Mouse (Mus musculus): ENCODE results near the gene Mrpl53. TPM values are rescaled to one million over a fixed set of nuclear protein-coding genes. Genes with fewer than 3 reads are reported as not detected.

Gene Mrpl53
- polyA plus RNA-seq, 1 experiment from 2014 or later = 134 TPM

DNA sequence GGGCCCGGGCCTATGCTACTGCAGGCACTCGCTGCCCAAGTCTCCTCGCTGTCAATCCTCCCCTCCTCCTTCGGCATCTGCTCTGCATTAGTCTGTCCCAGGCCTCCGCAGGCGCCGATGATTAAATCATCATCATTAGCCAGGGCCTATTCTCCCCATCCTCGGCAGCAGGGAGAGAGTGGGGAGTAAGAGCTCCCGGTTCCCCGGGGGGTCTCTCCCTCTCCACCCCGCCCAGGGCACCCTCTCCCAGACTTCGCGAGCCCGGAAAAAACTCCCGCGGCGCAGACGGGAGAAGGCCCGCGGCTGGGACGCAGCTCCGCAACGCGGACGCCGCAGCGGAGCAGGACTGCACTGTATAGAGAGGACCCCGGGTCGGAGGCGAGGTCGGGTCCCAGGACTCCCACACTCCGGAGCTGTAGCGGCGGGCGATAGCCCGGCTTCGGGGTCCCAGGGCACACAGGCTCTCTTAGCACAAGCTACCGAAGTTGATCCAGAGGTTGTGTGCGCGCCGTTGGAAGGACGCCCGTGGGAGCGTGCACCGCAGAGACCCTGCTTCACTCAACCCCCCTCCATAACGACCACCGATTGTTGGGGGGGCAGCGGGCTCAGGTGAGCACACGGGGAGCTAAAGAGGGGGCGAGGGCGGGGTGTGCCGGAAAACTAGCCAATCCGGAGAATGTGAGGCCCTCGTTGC lies 31.1 kb upstream of the Mrpl53 start, which contains the start of gene Pcgf1:
TSS of gene Pcgf1 (plus strand) at position 240 of the 694 bp plus-strand sequence.
- under 1% methylated on average over 54 of the region's 54 CpGs for WGBS
- H3K9me3 ChIP-seq = no peaks in the 10 kb centered on the region
- peaks cover 45% of the 10 kb centered on the region for H3K27me3 ChIP-seq
- peak within 1 kb of the TSS; percentile 86 for H3K9ac ChIP-seq (replicated peaks)
- H3K4me1 ChIP-seq (replicated peaks) = peaks cover 21% of the 10 kb centered on the region
- peaks cover 30% of the 10 kb centered on the region for H3K36me3 ChIP-seq
- peak; percentile 77 for ATAC-seq (ENCODE audit: insufficient number of reproducible peaks, insufficient read depth, low FRiP score, low TSS enrichment, low read depth)
- peak within 1 kb of the TSS; percentile 73 for H3K4me3 ChIP-seq (replicated peaks)
- H3K27ac ChIP-seq = peak within 1 kb of the TSS; percentile 85
- peak within 1 kb of the TSS; percentile 93 for H3K4me2 ChIP-seq

DNA sequence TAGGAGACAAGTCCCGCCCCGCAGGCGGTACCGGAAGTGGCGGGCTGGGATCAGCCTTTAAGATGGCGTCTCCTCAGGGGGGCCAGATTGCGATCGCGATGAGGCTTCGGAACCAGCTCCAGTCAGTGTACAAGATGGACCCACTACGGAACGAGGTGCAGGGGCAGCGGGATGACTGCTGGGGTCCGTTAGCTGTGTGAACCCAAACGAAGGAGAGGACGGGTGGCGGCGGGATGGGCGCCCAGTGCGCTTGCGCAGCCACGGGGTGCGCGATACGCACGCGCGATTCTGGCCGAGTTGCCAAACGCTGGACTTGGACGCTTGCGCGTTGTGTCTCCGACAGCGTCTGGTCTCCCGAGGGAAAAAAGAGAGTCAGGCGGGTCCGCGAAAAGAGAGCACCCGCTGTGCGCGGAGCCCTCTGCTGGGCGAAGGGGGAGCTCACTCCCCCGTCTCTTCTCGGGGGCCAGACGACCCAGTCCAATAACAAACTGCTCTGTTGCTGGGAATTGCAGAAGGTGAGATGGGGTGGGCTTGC lies 30.4 kb upstream of the Mrpl53 start:
- peak; percentile 90 for ATAC-seq (ENCODE audit: insufficient number of reproducible peaks, insufficient read depth, low FRiP score, low TSS enrichment, low read depth)
- peak overlapping the region; percentile 86 for H3K9ac ChIP-seq (replicated peaks)
- peaks cover 26% of the 10 kb centered on the region for H3K4me1 ChIP-seq (replicated peaks)
- H3K27ac ChIP-seq = peak overlapping the region; percentile 85
- WGBS = under 1% methylated on average over 46 of the region's 46 CpGs
- peaks cover 45% of the 10 kb centered on the region for H3K27me3 ChIP-seq
- H3K4me3 ChIP-seq (replicated peaks) = peak overlapping the region; percentile 73
- peaks cover 30% of the 10 kb centered on the region for H3K36me3 ChIP-seq
- no peaks in the 10 kb centered on the region for H3K9me3 ChIP-seq
- peak overlapping the region; percentile 93 for H3K4me2 ChIP-seq

DNA sequence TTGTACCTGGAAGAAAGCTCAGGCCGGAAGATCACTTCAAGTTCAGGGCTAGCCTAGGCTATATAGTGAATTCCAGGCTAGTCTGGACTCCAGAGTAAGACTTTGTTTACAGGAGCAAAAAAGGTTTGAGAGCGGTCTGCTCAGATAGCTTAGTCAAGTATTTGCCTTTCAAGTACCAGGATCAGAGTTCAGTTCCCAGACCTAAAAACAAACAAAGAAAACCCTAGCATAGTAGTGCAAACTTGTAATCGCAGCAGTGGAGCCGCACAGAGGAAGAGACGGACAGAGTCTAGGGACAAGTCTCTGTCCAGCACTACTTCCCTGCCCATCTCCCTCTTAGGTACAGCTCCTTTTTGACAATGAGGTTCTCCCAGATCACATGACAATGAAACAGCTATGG lies 28.6 kb upstream of the Mrpl53 start:
- Histone ChIP-seq H3K4me3 (replicated peaks) (no peak overlapping the region), H3K4me1 (replicated peaks) (peaks cover 42% of the 10 kb centered on the region), H3K27ac (no peak overlapping the region), H3K27me3 (peaks cover 46% of the 10 kb centered on the region), H3K9ac (replicated peaks) (no peak overlapping the region), H3K36me3 (peaks cover 30% of the 10 kb centered on the region), H3K9me3 (no peaks in the 10 kb centered on the region), H3K4me2 (no peak overlapping the region)
- no peak for ATAC-seq (ENCODE audit: insufficient number of reproducible peaks, insufficient read depth, low FRiP score, low TSS enrichment, low read depth)
- 91% methylated on average over 5 of the region's 5 CpGs for WGBS

DNA sequence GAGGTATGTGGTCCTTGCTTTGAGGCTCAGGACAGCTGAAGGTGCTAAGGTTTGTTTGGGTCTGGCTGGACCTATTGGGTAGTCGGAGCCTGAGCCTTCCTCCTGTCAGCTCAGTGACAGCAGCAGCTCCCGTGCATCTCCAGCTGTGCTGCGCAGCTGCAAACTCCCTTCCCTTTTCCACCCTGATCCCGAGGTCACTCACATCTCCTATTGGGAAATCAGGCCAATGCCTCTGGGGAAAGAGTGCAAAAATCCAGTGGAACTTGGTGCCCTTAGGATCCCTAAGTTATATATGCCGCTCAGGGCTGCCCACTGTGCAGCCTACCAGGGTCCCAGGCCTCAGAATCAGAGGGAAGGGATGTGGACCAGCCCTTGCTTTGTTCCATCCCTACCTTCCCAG lies 25.3 kb upstream of the Mrpl53 start:
- H3K27me3 ChIP-seq = peaks cover 64% of the 10 kb centered on the region
- H3K4me3 ChIP-seq (replicated peaks) = no peak overlapping the region
- no peaks in the 10 kb centered on the region for H3K9me3 ChIP-seq
- peaks cover 62% of the 10 kb centered on the region for H3K4me1 ChIP-seq (replicated peaks)
- H3K36me3 ChIP-seq = peaks cover 30% of the 10 kb centered on the region
- H3K27ac ChIP-seq = no peak overlapping the region
- no peak for ATAC-seq (ENCODE audit: insufficient number of reproducible peaks, insufficient read depth, low FRiP score, low TSS enrichment, low read depth)
- H3K4me2 ChIP-seq = no peak overlapping the region
- H3K9ac ChIP-seq (replicated peaks) = 0 out of 2 replicates have a peak overlapping the region, but pooled peaks have one; percentile 14
- WGBS = 17% methylated on average over 5 of the region's 5 CpGs

DNA sequence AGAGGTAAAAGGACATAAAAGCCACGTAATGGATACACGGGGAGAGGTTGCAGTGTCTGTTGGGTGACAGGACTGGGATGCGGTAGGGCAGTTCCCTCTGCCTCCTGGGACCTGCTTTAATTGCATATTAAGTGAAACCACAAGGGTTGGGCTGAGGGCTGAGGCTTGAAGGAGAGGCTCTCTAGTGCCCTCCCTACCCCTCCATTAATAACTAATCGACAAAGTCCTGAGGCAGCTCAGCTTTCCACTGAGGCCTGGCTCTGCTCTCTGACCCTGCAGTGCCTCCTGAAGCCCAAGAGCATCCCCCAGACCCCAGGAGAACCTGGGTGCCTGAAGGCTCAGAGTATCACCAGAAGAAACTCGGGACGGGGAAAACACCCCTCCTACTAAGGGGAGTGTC lies 24.4 kb upstream of the Mrpl53 start:
- peaks cover 54% of the 10 kb centered on the region for H3K4me1 ChIP-seq (replicated peaks)
- H3K4me2 ChIP-seq = no peak overlapping the region
- no peak overlapping the region for H3K9ac ChIP-seq (replicated peaks)
- peaks cover 30% of the 10 kb centered on the region for H3K36me3 ChIP-seq
- peaks cover 72% of the 10 kb centered on the region for H3K27me3 ChIP-seq
- no peak overlapping the region for H3K27ac ChIP-seq
- WGBS = 5% methylated on average over 6 of the region's 6 CpGs
- H3K9me3 ChIP-seq = no peaks in the 10 kb centered on the region
- no peak for ATAC-seq (ENCODE audit: insufficient number of reproducible peaks, insufficient read depth, low FRiP score, low TSS enrichment, low read depth)
- no peak overlapping the region for H3K4me3 ChIP-seq (replicated peaks)

DNA sequence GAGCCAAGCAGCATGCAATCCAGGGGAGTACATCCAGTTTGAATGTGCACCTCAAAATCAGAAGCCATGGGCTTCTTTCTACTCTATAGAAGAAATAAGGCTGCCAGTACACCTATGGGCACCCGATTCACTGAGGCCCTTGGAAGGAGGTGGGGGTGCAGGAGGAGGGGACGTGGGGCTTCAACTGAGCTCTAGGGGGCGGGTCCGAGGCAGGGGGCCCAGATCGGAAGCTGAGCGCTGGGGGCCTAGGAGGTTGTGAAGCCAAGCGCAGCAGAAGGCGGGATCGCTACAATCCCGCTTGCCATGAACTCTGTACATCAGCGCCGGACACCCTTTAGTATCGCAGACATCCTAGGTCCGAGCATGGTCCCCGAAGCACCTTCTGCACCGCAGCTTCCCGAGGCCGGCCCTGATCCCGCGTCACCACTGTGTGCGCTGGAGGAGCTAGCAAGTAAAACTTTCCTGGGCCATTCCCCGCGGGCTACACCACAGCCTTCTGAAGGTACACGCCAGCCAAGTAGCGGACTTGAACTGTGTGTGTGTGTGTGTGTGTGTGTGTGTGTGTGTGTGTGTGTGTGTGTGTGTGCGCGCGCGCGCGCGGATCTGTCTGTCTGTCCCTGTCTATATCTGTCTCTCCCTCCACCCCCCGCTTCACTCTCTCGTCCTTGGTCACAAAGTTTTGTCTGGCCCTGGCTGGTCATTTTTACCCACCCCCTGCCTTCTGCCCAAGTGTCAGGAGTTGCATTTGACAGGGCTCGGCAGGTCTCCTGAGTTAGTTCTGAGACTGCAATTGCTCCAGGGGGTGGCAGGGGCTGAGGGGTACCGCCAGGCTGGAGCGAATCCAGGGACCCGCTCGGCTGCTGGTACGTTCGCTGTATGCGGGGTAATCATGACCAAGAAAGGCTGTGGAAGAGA lies 22.5 kb upstream of the Mrpl53 start, which contains the start of gene Lbx2:
TSS of gene Lbx2 (plus strand) at position 247 of the 915 bp plus-strand sequence.
- Histone ChIP-seq H3K4me1 (replicated peaks) (peaks cover 52% of the 10 kb centered on the region), H3K27me3 (peaks cover 82% of the 10 kb centered on the region), H3K36me3 (peaks cover 14% of the 10 kb centered on the region), H3K9ac (replicated peaks) (peak within 1 kb of the TSS; percentile 24), H3K9me3 (no peaks in the 10 kb centered on the region), H3K4me3 (replicated peaks) (peak within 1 kb of the TSS; percentile 32), H3K4me2 (peak within 1 kb of the TSS; percentile 60), H3K27ac (no peak within 1 kb of the TSS)
- ATAC-seq (ENCODE audit: insufficient number of reproducible peaks, insufficient read depth, low FRiP score, low TSS enrichment, low read depth) = no peak
- WGBS = 1% methylated on average over 35 of the region's 42 CpGs

DNA sequence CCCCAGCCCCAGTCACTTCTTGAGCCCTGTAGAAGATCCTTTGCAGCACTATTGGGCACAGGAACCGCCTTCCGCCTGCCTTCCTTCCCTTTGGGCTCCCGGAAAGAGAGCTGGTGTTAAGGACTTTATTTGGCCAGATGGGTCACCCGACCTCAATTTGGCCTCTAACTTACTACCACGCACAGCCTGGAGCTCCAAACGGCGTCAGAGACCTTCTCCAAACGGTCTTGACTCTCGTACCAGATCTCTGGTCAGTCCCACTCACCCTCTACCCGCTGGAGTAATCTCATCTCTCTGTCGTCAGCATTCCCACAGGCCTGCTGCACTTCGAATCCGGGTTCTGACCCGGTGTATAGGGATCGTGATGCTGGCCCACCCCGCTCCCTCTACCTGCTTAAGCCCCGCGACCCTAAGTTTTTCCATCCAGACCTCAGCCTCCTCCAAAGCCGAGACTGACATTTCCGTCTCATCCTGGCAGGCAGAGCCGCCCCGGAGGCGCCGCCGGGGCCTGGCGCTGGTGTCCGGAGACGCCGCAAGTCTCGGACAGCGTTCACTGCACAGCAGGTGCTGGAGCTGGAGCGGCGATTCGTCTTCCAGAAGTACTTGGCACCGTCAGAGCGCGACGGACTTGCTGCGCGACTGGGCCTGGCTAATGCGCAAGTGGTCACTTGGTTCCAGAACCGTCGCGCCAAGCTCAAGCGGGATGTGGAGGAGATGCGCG lies 21.5 kb upstream of the Mrpl53 start:
- Histone ChIP-seq H3K9me3 (no peaks in the 10 kb centered on the region), H3K27ac (no peak overlapping the region), H3K27me3 (peaks cover 79% of the 10 kb centered on the region), H3K4me1 (replicated peaks) (peaks cover 52% of the 10 kb centered on the region), H3K4me3 (replicated peaks) (peak overlapping the region; percentile 32), H3K9ac (replicated peaks) (0 out of 2 replicates have a peak overlapping the region, but pooled peaks have one; percentile 24), H3K4me2 (peak overlapping the region; percentile 60), H3K36me3 (peaks cover 4% of the 10 kb centered on the region; the same call in 1 of the 2 replicates)
- no peak for ATAC-seq (ENCODE audit: insufficient number of reproducible peaks, insufficient read depth, low FRiP score, low TSS enrichment, low read depth)
- 2% methylated on average over 47 of the region's 47 CpGs for WGBS

DNA sequence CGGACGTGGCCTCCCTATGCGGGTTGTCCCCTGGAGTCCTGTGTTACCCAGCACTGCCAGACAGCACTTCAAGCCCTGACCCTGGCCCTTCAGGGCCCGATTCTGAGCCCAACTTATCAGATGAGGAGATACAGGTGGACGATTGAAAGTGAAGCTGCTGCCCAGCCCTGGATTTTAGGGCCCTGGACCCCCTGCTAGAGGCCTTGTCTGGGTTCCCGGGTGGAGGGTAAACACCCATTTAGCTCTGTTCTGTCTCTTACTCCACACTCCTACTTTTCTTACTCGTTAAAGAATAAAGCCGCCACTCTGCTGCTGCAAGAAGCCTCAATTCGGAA lies 20.9 kb upstream of the Mrpl53 start:
- peaks cover 46% of the 10 kb centered on the region for H3K4me1 ChIP-seq (replicated peaks)
- H3K9me3 ChIP-seq = no peaks in the 10 kb centered on the region
- H3K9ac ChIP-seq (replicated peaks) = 0 out of 2 replicates have a peak overlapping the region, but pooled peaks have one; percentile 23
- H3K4me3 ChIP-seq (replicated peaks) = peak overlapping the region; percentile 32
- WGBS = 8% methylated on average over 9 of the region's 9 CpGs
- H3K27me3 ChIP-seq = peaks cover 74% of the 10 kb centered on the region
- ATAC-seq (ENCODE audit: insufficient number of reproducible peaks, insufficient read depth, low FRiP score, low TSS enrichment, low read depth) = no peak
- H3K27ac ChIP-seq = no peak overlapping the region
- H3K4me2 ChIP-seq = peak overlapping the region; percentile 60
- H3K36me3 ChIP-seq = no peaks in the 10 kb centered on the region; the same call in 1 of the 2 replicates

DNA sequence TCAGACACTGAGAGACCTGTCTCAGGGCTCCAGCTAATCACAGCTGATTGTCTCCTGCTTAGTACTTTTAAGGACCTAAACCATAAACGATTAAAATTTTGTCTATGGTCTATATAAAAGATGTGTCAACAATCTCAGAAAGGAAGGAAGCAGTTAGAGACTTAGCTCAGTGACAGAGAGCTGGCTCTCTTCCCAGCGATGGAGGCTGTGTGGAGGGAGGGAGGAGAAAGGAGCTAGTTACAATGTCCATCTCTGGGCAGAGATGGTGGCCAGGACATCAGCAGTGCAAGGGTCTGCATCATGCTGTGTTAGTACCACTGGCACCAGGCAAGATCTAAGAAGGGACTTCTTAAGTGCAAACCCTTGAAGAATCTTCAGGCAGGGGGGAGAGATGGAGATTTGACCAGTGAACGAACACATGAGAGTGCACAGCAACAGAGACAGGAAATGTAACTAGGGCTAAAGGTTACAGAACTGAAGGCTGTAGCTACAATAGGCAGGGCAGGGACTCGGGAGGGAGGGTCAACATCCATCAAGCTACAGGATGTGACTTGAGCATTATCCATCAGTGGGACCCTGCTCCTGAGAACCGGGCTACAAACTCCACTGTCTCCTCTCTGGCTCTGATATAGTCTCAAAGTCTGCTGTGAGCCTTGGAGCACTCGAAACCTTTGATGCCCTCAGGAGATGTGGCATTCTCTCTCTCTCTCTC lies 16.3 kb upstream of the Mrpl53 start:
- no peak overlapping the region for H3K4me2 ChIP-seq
- peaks cover 3% of the 10 kb centered on the region for H3K4me1 ChIP-seq (replicated peaks)
- no peaks in the 10 kb centered on the region for H3K36me3 ChIP-seq
- peaks cover 5% of the 10 kb centered on the region; the same call in 1 of the 2 replicates for H3K9me3 ChIP-seq
- no peak for ATAC-seq (ENCODE audit: insufficient number of reproducible peaks, insufficient read depth, low FRiP score, low TSS enrichment, low read depth)
- H3K27ac ChIP-seq = no peak overlapping the region
- H3K27me3 ChIP-seq = peaks cover 31% of the 10 kb centered on the region
- H3K4me3 ChIP-seq (replicated peaks) = no peak overlapping the region
- no peak overlapping the region for H3K9ac ChIP-seq (replicated peaks)
- WGBS = 38% methylated on average over 6 of the region's 6 CpGs

DNA sequence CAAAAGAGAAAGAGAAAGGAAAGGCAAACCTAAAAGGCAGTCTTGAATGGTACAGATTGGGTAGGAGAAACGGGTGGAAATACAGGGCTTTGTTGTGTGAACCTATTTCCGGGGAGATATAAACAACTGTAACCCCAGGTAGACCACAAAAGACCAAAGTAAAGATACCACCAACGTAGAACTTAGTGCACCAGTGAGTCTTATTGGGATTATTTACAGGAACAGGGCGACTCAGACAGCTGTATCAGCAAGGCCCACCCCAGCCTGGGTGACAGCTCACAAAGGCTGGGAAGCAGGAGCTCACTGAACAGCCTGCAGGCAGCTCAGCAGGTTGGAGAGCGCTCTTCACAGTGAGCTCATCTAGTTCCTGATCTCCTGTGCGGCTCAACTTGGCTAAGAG lies 12.9 kb upstream of the Mrpl53 start:
- no peak overlapping the region for H3K4me2 ChIP-seq
- peaks cover 5% of the 10 kb centered on the region; the same call in 1 of the 2 replicates for H3K9me3 ChIP-seq
- no peaks in the 10 kb centered on the region for H3K36me3 ChIP-seq
- H3K9ac ChIP-seq (replicated peaks) = no peak overlapping the region
- no peak overlapping the region for H3K4me3 ChIP-seq (replicated peaks)
- H3K27me3 ChIP-seq = 0 out of 2 replicates have a peak, but pooled peaks cover 4% of the 10 kb centered on the region
- no peak for ATAC-seq (ENCODE audit: insufficient number of reproducible peaks, insufficient read depth, low FRiP score, low TSS enrichment, low read depth)
- no peak overlapping the region for H3K27ac ChIP-seq
- 45% methylated on average over 6 of the region's 6 CpGs for WGBS
- 0 out of 2 replicates have a peak, but pooled peaks cover 4% of the 10 kb centered on the region for H3K4me1 ChIP-seq (replicated peaks)
